Mouse (Mus musculus) stomach, embryonic 16.5 days (tissue): ENCODE results near the gene Klk6. TPM values are rescaled to one million over a fixed set of nuclear protein-coding genes. Genes with fewer than 3 reads are reported as not detected.

Experiments used
- ATAC-seq: fragments of 200-750 bp; cut with Nextera tagmentation; 2 replicates; pipeline ENCODE4 v1.8.0; 2017; ENCODE audit warnings: moderate number of reproducible peaks, moderate TSS enrichment; ENCODE audit not compliant: insufficient read depth, low FRiP score
- H3K27ac ChIP-seq: fragments of 300-500 bp; sonication (generic); 2 replicates; pipeline ENCODE4 v1.5.1; 2014; ENCODE audit warnings: low read length
- H3K27me3 ChIP-seq: fragments of 300-500 bp; sonication (generic); 2 replicates; pipeline ENCODE4 v1.6.1; 2014; ENCODE audit warnings: low read length, control low read depth, mixed read lengths; ENCODE audit not compliant: control insufficient read depth, insufficient read depth
- H3K36me3 ChIP-seq: fragments of 300-500 bp; sonication (generic); 2 replicates; pipeline ENCODE4 v1.6.1; 2014; ENCODE audit warnings: low read length; ENCODE audit not compliant: control insufficient read depth, insufficient read depth
- H3K4me1 ChIP-seq: fragments of 300-500 bp; sonication (generic); 2 replicates; pipeline ENCODE4 v1.6.1; 2014; ENCODE audit warnings: low read length, control low read depth, mixed read lengths; ENCODE audit not compliant: control insufficient read depth, insufficient read depth
- H3K4me2 ChIP-seq: fragments of 300-500 bp; sonication (generic); 2 replicates; pipeline ENCODE4 v1.6.1; 2014; ENCODE audit warnings: low read depth, low read length, mixed read lengths
- H3K4me3 ChIP-seq: fragments of 300-500 bp; sonication (generic); replicated peaks from 2 replicates; pipeline ENCODE4 v1.5.1; 2014; ENCODE audit warnings: mild to moderate bottlenecking, low read length
- H3K9ac ChIP-seq: fragments of 300-500 bp; sonication (generic); 2 replicates; pipeline ENCODE4 v1.6.1; 2014; ENCODE audit warnings: low read length
- H3K9me3 ChIP-seq: fragments of 300-500 bp; sonication (generic); replicated peaks from 2 replicates; pipeline ENCODE4 v1.6.1; 2016; ENCODE audit warnings: low read length, control low read depth; ENCODE audit not compliant: control insufficient read depth
- WGBS: fragments of 180-500 bp; shearing (Covaris S2); extraction: QIAGEN DNeasy Blood & Tissue Kit; methylation state at CpG from one replicate; pipeline ENCODE4 v1.1.7; 2014; 5-methylcytosine and 5-hydroxymethylcytosine counted together
- polyA plus RNA-seq: library from polyadenylated mRNA; unstranded; fragments of >200 nt; fragmentation: Nextera tagmentation; extraction: Ambion mirVana; gene quantifications from 2 replicates; pipeline ENCODE4 v1.2.1, GENCODE M21; 2015

The Klk6 gene
- polyA plus RNA-seq, 1 experiment from 2014 or later: 0.30 TPM

DNA sequence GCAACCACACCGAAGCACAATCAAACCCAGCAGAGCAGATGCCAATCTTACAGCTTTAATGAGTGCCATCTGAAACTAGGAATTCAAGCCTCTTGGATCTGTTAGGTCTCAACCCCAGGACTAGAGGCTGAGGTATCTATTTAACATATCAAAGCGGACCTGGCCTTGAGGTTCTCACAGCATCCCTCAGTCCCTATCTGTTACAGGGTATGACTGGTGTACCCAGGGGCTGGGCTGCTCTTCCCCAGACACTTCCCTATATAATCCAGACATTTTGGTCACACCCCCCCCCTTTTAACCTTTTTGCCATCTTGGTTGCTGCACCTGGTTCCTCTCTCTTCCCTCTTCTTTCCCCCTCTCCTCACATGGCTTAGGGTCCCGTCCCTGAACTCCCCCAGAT is 49.4 kb downstream of the Klk6 start:
- Histone ChIP-seq H3K36me3 (no peaks in the 10 kb centered on the region), H3K27ac (no peak overlapping the region), H3K4me1 (no peaks in the 10 kb centered on the region; the same call in 1 of the 2 replicates), H3K27me3 (no peaks in the 10 kb centered on the region), H3K9ac (no peak overlapping the region), H3K4me3 (no peak overlapping the region), H3K4me2 (no peak overlapping the region), H3K9me3 (no peaks in the 10 kb centered on the region)
- ATAC-seq: no peak
- WGBS: 76% methylated on average over 3 of the region's 3 CpGs

DNA sequence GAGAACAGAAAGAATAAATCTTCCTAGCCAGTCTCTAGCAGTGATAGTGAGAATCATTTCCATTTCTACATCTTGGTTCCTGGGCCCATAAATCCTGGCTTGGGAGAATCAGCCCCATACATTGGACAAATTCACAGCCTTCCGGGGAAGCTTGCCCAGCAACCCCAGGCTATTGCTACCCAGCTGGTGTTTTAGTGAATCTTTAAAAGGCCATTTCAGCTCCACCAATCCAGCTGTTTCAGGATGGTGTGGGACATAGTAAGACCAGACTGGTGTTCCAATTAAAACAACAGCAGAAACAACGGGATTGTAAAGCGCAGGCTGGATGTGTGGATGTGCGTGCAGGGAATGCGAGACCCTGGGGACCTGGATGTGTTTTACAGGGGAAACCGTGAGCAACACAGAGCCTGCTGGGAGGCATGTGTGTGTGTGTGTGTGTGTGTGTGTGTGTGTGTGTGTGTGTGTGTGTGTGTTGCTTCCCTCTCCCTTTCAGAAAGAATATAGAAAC is 50.6 kb downstream of the Klk6 start:
- H3K9ac ChIP-seq: no peak overlapping the region
- WGBS: 78% methylated on average over 6 of the region's 6 CpGs
- H3K4me2 ChIP-seq: no peak overlapping the region

DNA sequence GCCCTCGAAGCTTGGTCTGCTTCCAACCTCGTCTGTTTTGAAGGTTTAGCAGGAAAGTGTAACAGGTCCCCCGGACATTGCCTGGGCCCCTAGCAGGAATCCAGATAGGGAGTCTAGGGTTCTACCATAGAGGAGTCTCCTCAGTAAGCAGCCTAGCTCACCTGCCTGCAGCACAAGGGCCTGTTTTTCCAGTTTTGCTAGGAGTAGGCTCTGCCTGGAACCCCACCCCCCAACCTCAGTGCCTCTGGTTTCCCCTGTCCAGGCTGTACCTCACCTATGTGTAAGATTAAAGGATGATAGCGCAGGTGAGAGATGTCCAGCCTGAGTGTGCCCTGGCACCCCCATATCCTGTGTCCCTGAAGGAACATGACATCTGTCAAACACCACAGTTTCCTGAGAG is 52.1 kb downstream of the Klk6 start:
- Histone ChIP-seq H3K9ac (no peak overlapping the region), H3K36me3 (no peaks in the 10 kb centered on the region), H3K27ac (peak overlapping the region; percentile 38; the same call in 1 of the 2 replicates), H3K9me3 (no peaks in the 10 kb centered on the region), H3K4me2 (no peak overlapping the region), H3K4me3 (no peak overlapping the region), H3K27me3 (peaks cover 2% of the 10 kb centered on the region; the same call in 1 of the 2 replicates), H3K4me1 (no peaks in the 10 kb centered on the region; the same call in 1 of the 2 replicates)
- 49% methylated on average over 4 of the region's 4 CpGs for WGBS
- ATAC-seq: peak; percentile 77; the same call in 1 of the 2 replicates

More for the DNA sequence above, 50.6 kb downstream of the Klk6 start:
- ATAC-seq: no peak
- Histone ChIP-seq H3K4me3 (no peak overlapping the region), H3K4me1 (no peaks in the 10 kb centered on the region; the same call in 1 of the 2 replicates), H3K9me3 (no peaks in the 10 kb centered on the region), H3K36me3 (no peaks in the 10 kb centered on the region), H3K27ac (no peak overlapping the region), H3K27me3 (no peaks in the 10 kb centered on the region)

DNA sequence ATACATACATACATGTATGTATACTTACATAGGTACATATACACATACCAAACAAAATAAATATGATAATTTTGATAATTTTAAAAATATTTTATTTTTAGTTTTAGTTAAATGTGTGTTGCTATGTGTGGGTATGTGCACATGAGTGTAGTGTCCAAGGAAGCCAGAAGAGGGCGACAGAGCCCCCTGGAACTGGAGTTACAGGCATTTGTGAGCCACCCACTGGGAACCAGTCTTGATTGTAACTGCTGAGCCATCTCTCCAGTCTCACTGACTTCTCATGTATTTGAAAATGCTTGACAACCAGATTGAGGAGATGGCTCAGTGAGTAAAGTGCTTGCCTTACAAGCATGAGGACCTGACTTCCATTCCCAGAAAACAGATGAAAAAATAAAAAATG is 54.0 kb downstream of the Klk6 start:
- Histone ChIP-seq H3K4me2 (no peak overlapping the region), H3K27me3 (peaks cover 4% of the 10 kb centered on the region; the same call in 1 of the 2 replicates), H3K9me3 (no peaks in the 10 kb centered on the region), H3K36me3 (no peaks in the 10 kb centered on the region), H3K9ac (no peak overlapping the region), H3K27ac (no peak overlapping the region), H3K4me1 (peaks cover 4% of the 10 kb centered on the region; the same call in 1 of the 2 replicates), H3K4me3 (no peak overlapping the region)
- WGBS: 49% methylated on average over 1 of the region's 1 CpGs
- ATAC-seq: no peak

DNA sequence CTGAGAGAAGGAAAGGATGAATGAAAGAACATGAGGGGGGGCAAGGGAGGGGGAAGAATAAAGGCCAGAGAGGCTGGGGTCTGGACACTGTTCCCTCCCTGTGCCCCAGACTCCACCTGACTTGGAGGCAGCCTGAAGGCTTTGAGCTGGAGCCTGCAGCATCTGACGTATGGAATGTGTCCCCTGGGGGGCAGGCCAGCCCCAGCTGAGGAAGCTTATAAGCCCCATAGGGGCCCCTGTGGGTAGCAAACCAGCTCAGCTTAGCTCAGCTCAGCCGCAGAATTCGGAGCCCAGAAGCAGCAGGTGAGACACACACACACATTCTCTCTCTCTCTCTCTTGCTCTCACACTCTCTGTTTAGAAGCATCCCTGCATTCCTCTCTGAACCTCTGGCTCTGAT is 56.6 kb downstream of the Klk6 start, which contains the start of gene Klk4:
Gene Klk4, plus strand, starts transcription at position 249 of the 400 bp plus-strand sequence.
- H3K36me3 ChIP-seq: no peaks in the 10 kb centered on the region
- peaks cover 4% of the 10 kb centered on the region; the same call in 1 of the 2 replicates for H3K27me3 ChIP-seq
- no peak for ATAC-seq
- no peak within 1 kb of the TSS for H3K27ac ChIP-seq
- H3K4me2 ChIP-seq: no peak within 1 kb of the TSS
- H3K4me1 ChIP-seq: peaks cover 4% of the 10 kb centered on the region; the same call in 1 of the 2 replicates
- H3K9ac ChIP-seq: no peak within 1 kb of the TSS
- H3K9me3 ChIP-seq: no peaks in the 10 kb centered on the region
- H3K4me3 ChIP-seq: no peak within 1 kb of the TSS
- 6% methylated on average over 3 of the region's 3 CpGs for WGBS

Other genes starting within 250 kb of the Klk6 start
- gene Zfp719, start 244.9 kb upstream of the Klk6 start, polyA plus RNA-seq: 11.3 and 12.9 TPM in 2 replicates
- not detected in 2 replicates for gene Zfp819, start 217.3 kb upstream of the Klk6 start, polyA plus RNA-seq
- 1.0 and 1.4 TPM in 2 replicates for gene Ceacam18, start 189.8 kb upstream of the Klk6 start, polyA plus RNA-seq
- 2.2 and 2.6 TPM in 2 replicates for gene Siglece, start 164.3 kb upstream of the Klk6 start, polyA plus RNA-seq
- 11.7 and 12.2 TPM in 2 replicates for gene Ctu1, start 152.5 kb upstream of the Klk6 start, polyA plus RNA-seq
- 0.28 and 1.1 TPM in 2 replicates for gene Klk14, start 134.1 kb upstream of the Klk6 start, polyA plus RNA-seq
- gene Klk13, start 111.9 kb upstream of the Klk6 start, polyA plus RNA-seq: 17.6 and 46.1 TPM in 2 replicates
- gene Klk12, start 55.6 kb upstream of the Klk6 start, polyA plus RNA-seq: 7.3 and 16.2 TPM in 2 replicates
- 25.3 and 37.4 TPM in 2 replicates for gene Klk11, start 49.9 kb upstream of the Klk6 start, polyA plus RNA-seq
- 42.4 and 129 TPM in 2 replicates for gene Klk10, start 43.5 kb upstream of the Klk6 start, polyA plus RNA-seq
- 2.7 and 5.3 TPM in 2 replicates for gene Klk9, start 32.6 kb upstream of the Klk6 start, polyA plus RNA-seq
- gene Klk8, start 26.9 kb upstream of the Klk6 start, polyA plus RNA-seq: 31.0 and 55.1 TPM in 2 replicates
- gene Klk7, start 13.2 kb upstream of the Klk6 start, polyA plus RNA-seq: 0.22 and 0.66 TPM in 2 replicates
- gene Klk5, start 17.5 kb downstream of the Klk6 start, polyA plus RNA-seq: 0.10 TPM in 1 of 2 replicates, not detected in the other
- gene Klk4, start 56.7 kb downstream of the Klk6 start, polyA plus RNA-seq: 0.18 TPM in 1 of 2 replicates, not detected in the other
- gene Klk15, start 109.2 kb downstream of the Klk6 start, polyA plus RNA-seq: not detected in 2 replicates
- 1.3 and 1.5 TPM in 2 replicates for gene Klk1b8, start 126.2 kb downstream of the Klk6 start, polyA plus RNA-seq
- gene Klk1b1, start 142.3 kb downstream of the Klk6 start, polyA plus RNA-seq: not detected in 2 replicates
- gene Klk1b9, start 151.6 kb downstream of the Klk6 start, polyA plus RNA-seq: not detected in 2 replicates
- 0.36 TPM in 1 of 2 replicates, not detected in the other for gene Klk1b11, start 171.4 kb downstream of the Klk6 start, polyA plus RNA-seq
- 0.94 TPM in 1 of 2 replicates, not detected in the other for gene Klk1b26, start 187.7 kb downstream of the Klk6 start, polyA plus RNA-seq
- not detected in 2 replicates for gene Klk1b27, start 227.8 kb downstream of the Klk6 start, polyA plus RNA-seq